Mouse (Mus musculus) G1E (cell line): Measurements from ENCODE around the gene Celf1.

Source experiments
- CTCF ChIP-seq: IDR thresholded peaks from 2 replicates; pipeline ENCODE4 v1.5.1; 2012; ENCODE audit warnings: low read depth, low read length, inconsistent platforms, mixed read lengths
- GATA1 ChIP-seq: IDR thresholded peaks from 2 replicates; pipeline ENCODE4 v1.6.1; 2012; ENCODE audit warnings: borderline replicate concordance, low read length, inconsistent platforms, mixed read lengths
- POLR2AphosphoS5 ChIP-seq: IDR thresholded peaks from 2 replicates; pipeline ENCODE4 v1.6.1; 2012; ENCODE audit warnings: low read depth, low read length, inconsistent platforms; ENCODE audit not compliant: insufficient replicate concordance

- TF ChIP-seq CTCF (no peak), POLR2AphosphoS5 (no peak), GATA1 (no peak)
Measured at GRCm38 (mm10) chr2:91023956-91024355, 83.8 kb downstream of the Celf1 start.
